Mouse (Mus musculus): Measurements from ENCODE around the gene Manba. TPM values are rescaled to one million over a fixed set of nuclear protein-coding genes. Genes with fewer than 3 reads are reported as not detected.
A peak's percentile ranks its signal among the peaks of the same experiment; 100 is the strongest.

The Manba gene
- polyA plus RNA-seq, 1 experiment from 2014 or later: 6.1 TPM

DNA sequence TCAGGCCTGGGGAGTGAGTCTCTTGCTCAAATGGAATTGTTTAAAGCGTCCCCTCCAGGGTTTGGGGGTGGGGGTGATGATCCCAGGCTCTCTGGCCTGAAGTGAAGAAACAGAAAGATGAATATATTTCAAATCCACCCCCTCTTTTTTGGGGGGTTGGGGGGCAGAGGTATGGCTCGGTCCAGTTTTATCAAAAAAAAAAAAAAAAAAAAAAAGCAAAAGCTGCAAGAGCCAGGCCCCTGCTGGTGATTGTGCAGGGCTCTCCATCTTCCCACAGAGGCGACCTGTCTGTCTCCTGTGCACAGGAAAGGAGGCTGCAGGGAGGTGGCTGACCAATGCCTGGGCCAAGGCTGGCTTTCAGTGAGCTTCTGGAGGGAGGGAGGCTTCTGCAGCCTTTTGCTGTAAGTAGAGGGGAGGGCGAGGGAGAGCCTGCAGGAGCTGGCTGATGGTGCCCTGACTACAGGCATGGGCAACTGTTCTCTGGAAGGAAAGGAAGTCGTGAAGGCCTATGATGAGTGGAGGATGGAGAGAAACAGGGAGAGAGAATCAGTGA is 93.3 kb downstream of the Manba start:
- Histone ChIP-seq H3K4me1 (peaks cover 15% of the 10 kb centered on the region), H3K4me3 (no peak overlapping the region), H3K36me3 (no peaks in the 10 kb centered on the region), H3K4me2 (replicated peaks) (no peak overlapping the region), H3K9me3 (replicated peaks) (no peaks in the 10 kb centered on the region), H3K27me3 (no peaks in the 10 kb centered on the region), H3K27ac (no peak overlapping the region), H3K9ac (no peak overlapping the region; the same call in 1 of the 2 replicates)
- ATAC-seq (ENCODE audit: low FRiP score): no peak
- 51% methylated on average over 5 of the region's 5 CpGs for WGBS

DNA sequence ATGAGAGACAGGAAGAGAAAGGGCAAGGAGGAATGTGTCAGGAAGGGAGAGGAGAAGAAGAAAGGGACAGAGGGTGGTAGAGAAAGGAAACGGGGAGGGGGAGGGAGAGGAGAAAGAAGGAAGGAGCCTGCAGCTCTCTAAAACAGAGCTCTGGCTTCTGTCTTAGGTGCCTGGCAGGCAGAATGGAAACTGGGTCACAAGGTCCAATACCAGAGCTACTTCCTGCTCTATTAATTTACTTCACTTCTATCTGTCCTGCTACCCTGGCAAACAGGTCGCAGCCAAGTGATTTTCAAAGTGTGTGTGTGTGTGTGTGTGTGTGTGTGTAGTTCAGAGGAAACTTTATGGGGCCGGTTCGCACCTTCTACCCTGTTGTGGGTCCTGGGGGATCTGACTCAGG is 93.8 kb downstream of the Manba start:
- H3K4me3 ChIP-seq: no peak overlapping the region
- H3K27me3 ChIP-seq: no peaks in the 10 kb centered on the region
- WGBS: 58% methylated on average over 4 of the region's 4 CpGs
- H3K4me2 ChIP-seq (replicated peaks): no peak overlapping the region
- no peak for ATAC-seq (ENCODE audit: low FRiP score)
- H3K36me3 ChIP-seq: peaks cover 2% of the 10 kb centered on the region; the same call in 1 of the 2 replicates
- H3K4me1 ChIP-seq: peaks cover 12% of the 10 kb centered on the region
- no peaks in the 10 kb centered on the region for H3K9me3 ChIP-seq (replicated peaks)
- no peak overlapping the region; the same call in 1 of the 2 replicates for H3K9ac ChIP-seq
- no peak overlapping the region for H3K27ac ChIP-seq

GRCm38 (mm10) chr3:135580439-135581275 is 95.2 kb downstream of the Manba start:
- H3K4me3 ChIP-seq: no peak overlapping the region
- no peak for ATAC-seq (ENCODE audit: low FRiP score)
- 83% methylated on average over 21 of the region's 21 CpGs for WGBS

DNA sequence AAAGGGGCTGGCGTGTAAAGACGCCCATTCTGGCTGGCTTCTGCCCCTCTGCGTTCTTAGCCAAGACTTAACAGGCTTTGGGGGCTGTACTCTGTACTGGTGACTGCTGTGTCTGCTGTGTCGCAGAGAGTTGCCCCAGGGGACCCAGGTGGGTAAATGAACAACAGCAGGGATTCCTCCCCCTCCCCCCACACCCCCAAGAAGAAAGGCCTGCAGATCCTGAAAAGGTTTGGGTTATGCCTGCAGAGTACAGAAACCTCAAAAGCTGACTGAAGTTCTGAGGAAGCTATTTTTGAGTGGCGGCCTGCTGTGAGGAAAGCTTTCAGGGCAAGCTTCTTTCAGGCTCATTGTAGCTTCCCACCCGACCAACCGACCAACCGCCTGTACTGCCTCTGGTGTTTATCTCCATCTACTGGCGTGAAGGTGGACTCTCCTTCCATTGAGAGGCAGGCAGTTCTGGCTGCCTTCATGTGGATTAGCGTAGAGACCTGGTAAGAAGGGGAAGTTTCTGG is 96.3 kb downstream of the Manba start:
- peak; percentile 62 for ATAC-seq (ENCODE audit: low FRiP score)
- H3K27ac ChIP-seq: no peak overlapping the region
- peaks cover 12% of the 10 kb centered on the region for H3K4me1 ChIP-seq
- 0 out of 2 replicates have a peak overlapping the region, but pooled peaks have one; percentile 3 for H3K4me2 ChIP-seq (replicated peaks)
- no peak overlapping the region for H3K9ac ChIP-seq
- H3K27me3 ChIP-seq: no peaks in the 10 kb centered on the region
- no peaks in the 10 kb centered on the region for H3K9me3 ChIP-seq (replicated peaks)
- no peak overlapping the region for H3K4me3 ChIP-seq
- peaks cover 16% of the 10 kb centered on the region; the same call in 1 of the 2 replicates for H3K36me3 ChIP-seq
- 13% methylated on average over 10 of the region's 10 CpGs for WGBS

More at GRCm38 (mm10) chr3:135580439-135581275, 95.2 kb downstream of the Manba start:
- Histone ChIP-seq H3K9ac (no peak overlapping the region), H3K27me3 (no peaks in the 10 kb centered on the region), H3K36me3 (peaks cover 14% of the 10 kb centered on the region; the same call in 1 of the 2 replicates), H3K9me3 (replicated peaks) (no peaks in the 10 kb centered on the region), H3K4me1 (peaks cover 12% of the 10 kb centered on the region), H3K4me2 (replicated peaks) (no peak overlapping the region), H3K27ac (no peak overlapping the region)

- Histone ChIP-seq H3K4me1 (peaks cover 12% of the 10 kb centered on the region), H3K27me3 (no peaks in the 10 kb centered on the region), H3K9ac (no peak overlapping the region), H3K36me3 (peaks cover 20% of the 10 kb centered on the region; the same call in 1 of the 2 replicates), H3K4me3 (no peak overlapping the region), H3K9me3 (replicated peaks) (no peaks in the 10 kb centered on the region), H3K27ac (no peak overlapping the region), H3K4me2 (replicated peaks) (no peak overlapping the region)
- 88% methylated on average over 7 of the region's 7 CpGs for WGBS
- no peak for ATAC-seq (ENCODE audit: low FRiP score)
Observed at GRCm38 (mm10) chr3:135582246-135582645, 96.8 kb downstream of the Manba start.

- 0 out of 2 replicates have a peak overlapping the region, but pooled peaks have one; percentile 23 for H3K27ac ChIP-seq
- ATAC-seq (ENCODE audit: low FRiP score): peak; percentile 70
- no peak overlapping the region for H3K9ac ChIP-seq
- peaks cover 10% of the 10 kb centered on the region for H3K4me1 ChIP-seq
- H3K4me2 ChIP-seq (replicated peaks): no peak overlapping the region
- H3K4me3 ChIP-seq: no peak overlapping the region
- H3K36me3 ChIP-seq: peaks cover 42% of the 10 kb centered on the region
- no peaks in the 10 kb centered on the region for H3K27me3 ChIP-seq
- no peaks in the 10 kb centered on the region for H3K9me3 ChIP-seq (replicated peaks)
- WGBS: 61% methylated on average over 6 of the region's 6 CpGs
Observed at GRCm38 (mm10) chr3:135585482-135585881, 100.1 kb downstream of the Manba start.

- WGBS: 79% methylated on average over 2 of the region's 2 CpGs
Observed at GRCm38 (mm10) chr3:135586060-135586459, 100.6 kb downstream of the Manba start.

GRCm38 (mm10) chr3:135586471-135586880 is 101.1 kb downstream of the Manba start:
- H3K4me1 ChIP-seq: peaks cover 9% of the 10 kb centered on the region
- ATAC-seq (ENCODE audit: low FRiP score): no peak
- peaks cover 50% of the 10 kb centered on the region for H3K36me3 ChIP-seq
- H3K9me3 ChIP-seq (replicated peaks): no peaks in the 10 kb centered on the region
- no peak overlapping the region for H3K27ac ChIP-seq
- WGBS: 90% methylated on average over 4 of the region's 4 CpGs
- H3K27me3 ChIP-seq: no peaks in the 10 kb centered on the region
- no peak overlapping the region for H3K9ac ChIP-seq
- no peak overlapping the region for H3K4me2 ChIP-seq (replicated peaks)
- H3K4me3 ChIP-seq: no peak overlapping the region

More at GRCm38 (mm10) chr3:135586060-135586459, 100.6 kb downstream of the Manba start:
- no peak for ATAC-seq (ENCODE audit: low FRiP score)
- Histone ChIP-seq H3K9me3 (replicated peaks) (no peaks in the 10 kb centered on the region), H3K27ac (0 out of 2 replicates have a peak overlapping the region, but pooled peaks have one; percentile 6), H3K27me3 (no peaks in the 10 kb centered on the region), H3K4me1 (peaks cover 10% of the 10 kb centered on the region), H3K36me3 (peaks cover 47% of the 10 kb centered on the region), H3K4me2 (replicated peaks) (no peak overlapping the region), H3K4me3 (no peak overlapping the region), H3K9ac (no peak overlapping the region)

- no peak for ATAC-seq (ENCODE audit: low FRiP score)
- WGBS: 80% methylated on average over 4 of the region's 4 CpGs
Observed at GRCm38 (mm10) chr3:135590471-135590870, 105.1 kb downstream of the Manba start.

GRCm38 (mm10) chr3:135591376-135591775 is 106.0 kb downstream of the Manba start:
- Histone ChIP-seq H3K9ac (no peak overlapping the region), H3K36me3 (peaks cover 62% of the 10 kb centered on the region), H3K27me3 (no peaks in the 10 kb centered on the region), H3K27ac (no peak overlapping the region), H3K9me3 (replicated peaks) (no peaks in the 10 kb centered on the region), H3K4me3 (no peak overlapping the region), H3K4me2 (replicated peaks) (no peak overlapping the region), H3K4me1 (0 out of 2 replicates have a peak, but pooled peaks cover 2% of the 10 kb centered on the region)
- no peak for ATAC-seq (ENCODE audit: low FRiP score)
- 81% methylated on average over 5 of the region's 5 CpGs for WGBS

More at GRCm38 (mm10) chr3:135590471-135590870, 105.1 kb downstream of the Manba start:
- no peak overlapping the region for H3K4me3 ChIP-seq
- H3K27ac ChIP-seq: no peak overlapping the region
- no peak overlapping the region for H3K4me2 ChIP-seq (replicated peaks)
- H3K36me3 ChIP-seq: peaks cover 66% of the 10 kb centered on the region
- peaks cover 2% of the 10 kb centered on the region; the same call in 1 of the 2 replicates for H3K4me1 ChIP-seq
- H3K9me3 ChIP-seq (replicated peaks): no peaks in the 10 kb centered on the region
- H3K9ac ChIP-seq: no peak overlapping the region
- no peaks in the 10 kb centered on the region for H3K27me3 ChIP-seq

GRCm38 (mm10) chr3:135592011-135592410 is 106.6 kb downstream of the Manba start:
- H3K4me2 ChIP-seq (replicated peaks): no peak overlapping the region

DNA sequence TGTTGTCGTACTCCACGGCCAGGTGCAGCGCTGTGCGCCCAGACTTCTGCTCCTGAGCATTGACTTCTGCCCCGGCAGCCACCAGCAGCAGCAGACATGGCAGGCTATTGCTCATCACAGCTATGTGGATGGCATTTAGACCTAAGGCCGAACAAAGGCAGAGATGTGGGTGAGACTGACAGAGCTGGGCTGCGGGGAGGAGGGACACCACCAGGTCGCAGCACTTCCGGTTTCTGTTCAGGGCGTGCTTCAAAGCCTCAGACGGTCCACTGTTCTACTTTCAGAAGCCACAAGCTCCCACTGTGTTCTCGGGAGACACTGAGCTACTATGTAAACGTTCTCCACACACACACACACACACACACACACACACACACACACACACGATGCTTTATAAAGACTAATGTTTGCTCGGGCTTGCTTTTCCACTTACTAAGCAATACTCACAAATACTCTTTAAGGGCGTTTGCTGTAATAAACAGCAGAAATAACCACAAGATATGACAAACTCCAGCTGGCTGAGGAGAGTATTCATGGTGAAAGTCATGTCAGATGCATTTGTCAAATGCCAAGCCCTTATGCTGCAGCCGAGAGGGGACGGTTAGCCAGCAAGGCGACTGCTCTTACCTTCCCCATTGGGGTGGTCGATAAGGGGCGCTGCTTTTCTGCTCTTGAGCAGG is 109.0 kb downstream of the Manba start:
- Histone ChIP-seq H3K4me3 (no peak overlapping the region), H3K4me2 (replicated peaks) (no peak overlapping the region), H3K27ac (no peak overlapping the region), H3K36me3 (peaks cover 54% of the 10 kb centered on the region), H3K9ac (no peak overlapping the region), H3K9me3 (replicated peaks) (no peaks in the 10 kb centered on the region), H3K27me3 (no peaks in the 10 kb centered on the region), H3K4me1 (0 out of 2 replicates have a peak, but pooled peaks cover 2% of the 10 kb centered on the region)
- no peak for ATAC-seq (ENCODE audit: low FRiP score)
- WGBS: 80% methylated on average over 21 of the region's 21 CpGs

More at GRCm38 (mm10) chr3:135592011-135592410, 106.6 kb downstream of the Manba start:
- H3K4me3 ChIP-seq: no peak overlapping the region
- H3K27ac ChIP-seq: no peak overlapping the region
- WGBS: 88% methylated on average over 4 of the region's 4 CpGs
- no peak overlapping the region for H3K9ac ChIP-seq
- 0 out of 2 replicates have a peak, but pooled peaks cover 2% of the 10 kb centered on the region for H3K4me1 ChIP-seq
- no peak for ATAC-seq (ENCODE audit: low FRiP score)
- H3K27me3 ChIP-seq: no peaks in the 10 kb centered on the region
- no peaks in the 10 kb centered on the region for H3K9me3 ChIP-seq (replicated peaks)
- H3K36me3 ChIP-seq: peaks cover 65% of the 10 kb centered on the region
